Mouse (Mus musculus): Measurements from ENCODE around the gene Nqo2. TPM values are rescaled to one million over a fixed set of nuclear protein-coding genes. Genes with fewer than 3 reads are reported as not detected.
"Not testable (repeated sequence)": the region's sequence is repeated elsewhere in the genome, so short reads cannot be mapped to it uniquely, and the experiment has no call there.

Gene Nqo2
- polyA plus RNA-seq, 2 experiments, result 12.0 to 27.4 TPM

DNA sequence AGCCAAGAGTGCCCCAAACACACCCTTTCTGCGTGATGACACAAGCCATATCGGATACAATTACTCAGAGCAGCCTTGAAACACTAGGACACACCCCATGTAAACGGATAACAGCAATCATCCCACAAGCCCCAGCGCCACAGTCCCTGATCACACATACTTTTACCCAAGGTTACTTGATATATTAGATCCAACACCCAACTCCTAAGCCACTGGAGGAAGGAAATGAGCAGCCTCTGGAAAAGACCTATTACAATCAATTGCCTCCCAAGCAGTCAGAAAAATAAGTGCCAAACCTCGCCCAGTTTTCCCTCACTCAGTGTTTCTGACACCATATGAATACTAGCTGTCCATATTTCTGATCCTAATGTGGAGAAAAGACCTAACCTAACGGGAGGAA, 29.7 kb upstream of the Nqo2 start:
- H3K9ac ChIP-seq (replicated peaks), result no peak overlapping the region
- ATAC-seq (ENCODE audit: insufficient read depth), result no peak
- 43% methylated on average over 6 of the region's 6 CpGs for WGBS (ENCODE audit: insufficient replicate concordance)

DNA sequence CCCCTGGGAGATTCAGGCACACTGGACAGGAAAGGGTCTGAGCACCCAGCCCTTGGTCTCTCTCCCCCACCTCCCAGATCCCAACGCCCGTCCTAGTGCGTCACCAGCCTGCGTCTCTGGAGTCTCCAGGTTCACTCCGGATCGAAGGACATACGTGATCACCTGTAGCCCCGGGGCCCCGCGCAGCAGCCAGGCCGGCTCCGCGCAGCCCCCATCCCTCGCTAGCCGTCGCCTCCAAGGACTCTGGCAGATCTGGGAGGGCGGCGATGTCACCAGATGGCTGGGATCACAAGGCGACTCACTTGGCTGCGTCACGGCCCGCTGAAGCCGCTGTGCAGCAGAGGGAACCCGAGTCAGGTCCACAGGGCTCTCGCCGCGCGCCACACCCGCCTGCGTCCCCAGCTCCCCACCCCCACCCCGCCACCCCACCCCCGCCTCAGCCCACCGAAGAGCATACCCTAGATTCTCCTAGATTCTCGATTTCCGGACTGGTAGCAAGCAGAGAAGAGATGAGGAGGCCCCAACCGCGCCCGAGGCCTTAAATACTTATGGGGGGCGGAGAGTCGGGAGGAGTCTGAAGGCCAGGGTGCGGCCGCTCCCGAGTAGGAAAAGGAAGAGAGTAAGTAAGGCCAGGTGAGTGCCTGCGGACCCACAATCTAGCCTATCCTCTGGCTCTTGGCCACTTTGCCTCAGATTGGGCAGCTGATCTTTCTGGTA, 28.9 kb upstream of the Nqo2 start:
- peak overlapping the region; percentile 71 for H3K4me2 ChIP-seq (ENCODE audit: low read depth)
- no peaks in the 10 kb centered on the region for H3K36me3 ChIP-seq (replicated peaks; ENCODE audit: control insufficient read depth, insufficient read depth, low read depth)
- 1% methylated on average over 44 of the region's 44 CpGs for WGBS (ENCODE audit: insufficient replicate concordance)
- peak overlapping the region; percentile 54; the same call in 1 of the 2 replicates for H3K9ac ChIP-seq (replicated peaks)
- ATAC-seq (ENCODE audit: insufficient read depth) (peak; percentile 48; the same call in 1 of the 2 replicates), DNase-seq (ENCODE audit: low read depth in 3 of 3, low spot score in 3 of 3) (no peak)
- H3K4me1 ChIP-seq (replicated peaks; ENCODE audit: control insufficient read depth in 2 of 2, insufficient read depth in 2 of 2, low read length in 1 of 2), result peaks cover 0 to 5% of the 10 kb centered on the region in 2 experiments; a peak in 2 of 4 replicates
- H3K27ac ChIP-seq, result no peak overlapping the region
- no peaks in the 10 kb centered on the region for H3K9me3 ChIP-seq (ENCODE audit: control insufficient read depth, low read length)
- H3K27me3 ChIP-seq (ENCODE audit: control insufficient read depth, insufficient read depth, low read length), result no peaks in the 10 kb centered on the region; the same call in 1 of the 2 replicates
- H3K4me3 ChIP-seq (ENCODE audit: insufficient read depth in 1 of 2, low read depth in 2 of 2, low read length in 2 of 2), result peak overlapping the region; percentile 40 to 58
- no peak for TF ChIP-seq CTCF (IDR thresholded peaks at IDR 0.05; ENCODE audit: low read depth)
- no peak for TF ChIP-seq EP300 (IDR thresholded peaks at IDR 0.05; ENCODE audit: low read depth)

More for the DNA sequence above, 29.7 kb upstream of the Nqo2 start:
- no peaks in the 10 kb centered on the region for H3K36me3 ChIP-seq (replicated peaks; ENCODE audit: control insufficient read depth, insufficient read depth, low read depth)
- peak overlapping the region; percentile 71 for H3K4me2 ChIP-seq (ENCODE audit: low read depth)
- H3K27me3 ChIP-seq (ENCODE audit: control insufficient read depth, insufficient read depth, low read length), result no peaks in the 10 kb centered on the region; the same call in 1 of the 2 replicates
- H3K9me3 ChIP-seq (ENCODE audit: control insufficient read depth, low read length), result no peaks in the 10 kb centered on the region
- DNase-seq (ENCODE audit: low read depth in 3 of 3, low spot score in 3 of 3), result no peak
- no peak for TF ChIP-seq EP300 (IDR thresholded peaks at IDR 0.05; ENCODE audit: low read depth)
- TF ChIP-seq CTCF (IDR thresholded peaks at IDR 0.05; ENCODE audit: low read depth), result no peak
- H3K27ac ChIP-seq, result no peak overlapping the region
- peaks cover 0 to 5% of the 10 kb centered on the region in 2 experiments; a peak in 2 of 4 replicates for H3K4me1 ChIP-seq (replicated peaks; ENCODE audit: control insufficient read depth in 2 of 2, insufficient read depth in 2 of 2, low read length in 1 of 2)
- H3K4me3 ChIP-seq (ENCODE audit: insufficient read depth in 1 of 2, low read depth in 2 of 2, low read length in 2 of 2), result no peak overlapping the region

DNA sequence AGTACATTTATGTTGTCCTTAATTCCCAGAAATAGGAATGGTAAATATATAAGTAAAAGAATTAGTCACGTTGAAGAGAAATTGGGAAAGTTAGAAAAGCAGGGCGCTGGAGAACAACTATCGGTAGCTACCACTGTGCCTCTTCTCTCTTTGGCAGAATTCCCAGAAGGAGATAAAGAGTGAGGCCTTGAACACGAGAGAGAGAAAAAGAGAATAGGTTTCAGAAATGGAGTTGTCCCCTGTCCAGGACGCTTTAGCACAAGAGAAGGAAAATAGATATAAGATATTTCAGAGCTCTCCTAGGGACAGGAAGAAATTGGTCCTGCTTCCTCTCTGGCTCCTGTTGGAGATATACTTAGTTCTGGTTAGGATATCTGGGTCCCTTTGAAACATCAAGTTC, 27.3 kb upstream of the Nqo2 start:
- Histone ChIP-seq H3K4me1 (replicated peaks; ENCODE audit: control insufficient read depth in 2 of 2, insufficient read depth in 2 of 2, low read length in 1 of 2) (peaks cover 0 to 5% of the 10 kb centered on the region in 2 experiments; a peak in 2 of 4 replicates), H3K9me3 (ENCODE audit: control insufficient read depth, low read length) (no peaks in the 10 kb centered on the region), H3K36me3 (replicated peaks; ENCODE audit: control insufficient read depth, insufficient read depth, low read depth) (no peaks in the 10 kb centered on the region), H3K9ac (replicated peaks) (no peak overlapping the region), H3K27me3 (ENCODE audit: control insufficient read depth, insufficient read depth, low read length) (no peaks in the 10 kb centered on the region; the same call in 1 of the 2 replicates), H3K27ac (no peak overlapping the region), H3K4me2 (ENCODE audit: low read depth) (no peak overlapping the region), H3K4me3 (ENCODE audit: insufficient read depth in 1 of 2, low read depth in 2 of 2, low read length in 2 of 2) (no peak overlapping the region)
- ATAC-seq (ENCODE audit: insufficient read depth) (no peak), DNase-seq (ENCODE audit: low read depth in 3 of 3, low spot score in 3 of 3) (no peak)
- TF ChIP-seq CTCF (IDR thresholded peaks at IDR 0.05; ENCODE audit: low read depth) (no peak), EP300 (IDR thresholded peaks at IDR 0.05; ENCODE audit: low read depth) (no peak)
- WGBS (ENCODE audit: insufficient replicate concordance), result 69% methylated on average over 5 of the region's 5 CpGs

DNA sequence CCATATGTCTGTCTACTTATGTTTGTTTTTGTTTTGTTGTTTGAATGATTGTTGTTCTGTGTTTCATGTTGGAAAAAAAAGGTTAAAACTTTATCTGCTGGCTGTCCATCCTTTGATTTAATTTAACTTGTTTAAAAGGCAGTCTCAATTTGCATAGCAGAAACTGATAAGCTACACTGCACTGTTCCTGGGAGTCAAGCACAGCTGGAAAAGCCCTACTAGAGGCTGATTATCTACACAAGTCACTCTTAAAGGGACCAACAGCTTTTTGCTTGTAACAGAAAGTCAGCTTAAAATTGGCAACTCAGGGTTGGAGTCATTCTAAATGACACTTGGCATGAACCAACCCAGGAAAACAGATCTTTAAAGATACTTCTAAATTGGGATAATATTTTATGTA, 26.9 kb upstream of the Nqo2 start:
- not testable (repeated sequence) for H3K27ac ChIP-seq; H3K9ac ChIP-seq (replicated peaks); H3K27me3 ChIP-seq (ENCODE audit: control insufficient read depth, insufficient read depth, low read length); H3K4me1 ChIP-seq (replicated peaks; ENCODE audit: control insufficient read depth in 2 of 2, insufficient read depth in 2 of 2, low read length in 1 of 2); H3K36me3 ChIP-seq (replicated peaks; ENCODE audit: control insufficient read depth, insufficient read depth, low read depth); H3K9me3 ChIP-seq (ENCODE audit: control insufficient read depth, low read length); ATAC-seq (ENCODE audit: insufficient read depth); H3K4me3 ChIP-seq (ENCODE audit: insufficient read depth in 1 of 2, low read depth in 2 of 2, low read length in 2 of 2); DNase-seq (ENCODE audit: low read depth in 3 of 3, low spot score in 3 of 3); H3K4me2 ChIP-seq (ENCODE audit: low read depth)

DNA sequence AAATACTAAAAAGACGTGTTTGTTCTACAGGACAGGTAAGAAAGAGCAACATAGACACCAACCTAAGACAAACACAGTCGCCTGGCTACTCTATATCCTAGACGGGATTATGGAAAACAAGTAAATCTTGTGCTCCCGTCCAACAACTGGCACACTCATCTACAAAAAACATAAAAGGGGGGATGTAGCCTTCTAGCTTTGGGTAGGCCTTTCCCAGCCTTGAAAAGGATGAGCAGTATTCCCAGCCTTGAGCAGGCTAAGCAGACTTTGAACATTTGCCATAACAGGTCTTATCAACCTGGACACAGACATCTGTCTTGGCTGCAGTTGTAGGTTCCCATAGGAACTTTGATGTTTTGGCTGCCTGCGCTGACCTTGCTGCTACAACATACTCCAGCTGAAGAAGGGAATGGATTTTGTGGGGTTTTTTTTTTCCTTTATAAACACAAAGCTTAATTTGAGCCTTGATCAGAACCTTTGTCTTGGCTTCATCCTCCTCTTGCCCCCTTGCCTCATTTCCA, 23.1 kb upstream of the Nqo2 start:
- DNase-seq (ENCODE audit: low read depth in 3 of 3, low spot score in 3 of 3) (no peak), ATAC-seq (ENCODE audit: insufficient read depth) (no peak)
- H3K4me2 ChIP-seq (ENCODE audit: low read depth), result no peak overlapping the region
- 59% methylated on average over 5 of the region's 5 CpGs for WGBS (ENCODE audit: insufficient replicate concordance)
- H3K4me3 ChIP-seq (ENCODE audit: insufficient read depth in 1 of 2, low read depth in 2 of 2, low read length in 2 of 2), result no peak overlapping the region
- peaks cover 0 to under 1% of the 10 kb centered on the region in 2 experiments; a peak in 1 of 4 replicates for H3K4me1 ChIP-seq (replicated peaks; ENCODE audit: control insufficient read depth in 2 of 2, insufficient read depth in 2 of 2, low read length in 1 of 2)
- H3K27me3 ChIP-seq (ENCODE audit: control insufficient read depth, insufficient read depth, low read length), result no peaks in the 10 kb centered on the region
- H3K36me3 ChIP-seq (replicated peaks; ENCODE audit: control insufficient read depth, insufficient read depth, low read depth), result no peaks in the 10 kb centered on the region
- H3K27ac ChIP-seq, result no peak overlapping the region
- TF ChIP-seq CTCF (IDR thresholded peaks at IDR 0.05; ENCODE audit: low read depth) (no peak), EP300 (IDR thresholded peaks at IDR 0.05; ENCODE audit: low read depth) (no peak)
- H3K9ac ChIP-seq (replicated peaks), result no peak overlapping the region
- H3K9me3 ChIP-seq (ENCODE audit: control insufficient read depth, low read length), result no peaks in the 10 kb centered on the region
